Comparison of ENCODE assay signal across 8 mouse cellular contexts in genomic region chr14:54430406-54431145, GRCm38 (mm10). TPM values are rescaled to one million over a fixed set of nuclear protein-coding genes. Genes with fewer than 3 reads are reported as not detected.
DNase-seq lines count a peak whose midpoint lies in the region; ATAC-seq lines count a peak whose summit lies in the region.

No protein-coding gene starts in this region.

- peak overlapping the region; percentile 51 for H3K4me3 ChIP-seq in hindbrain, embryonic 14.5 days (replicated peaks; ENCODE audit: low read length)
- peak overlapping the region; percentile 51 for H3K4me3 ChIP-seq in midbrain, embryonic 15.5 days

- H3K9me3 ChIP-seq in hindbrain, embryonic 14.5 days (ENCODE audit: control insufficient read depth, low read length) = no peaks in the 10 kb centered on the region
- no peaks in the 10 kb centered on the region for H3K9me3 ChIP-seq in midbrain, embryonic 15.5 days

- H3K27ac ChIP-seq in hindbrain, embryonic 14.5 days = peak overlapping the region; percentile 84
- peak overlapping the region; percentile 83 for H3K27ac ChIP-seq in midbrain, embryonic 15.5 days

- DNase-seq in heart, adult 11 months = peak; percentile 90
- DNase-seq in heart, adult 8-10 months (ENCODE audit: low spot score) = no peak
- peak; percentile 54 for DNase-seq in embryo, embryonic 11 days
- DNase-seq in hindbrain, embryonic 14.5 days (ENCODE audit: low spot score) = no peak
- no peak for DNase-seq in cerebellum, adult 9-10 months
- DNase-seq in thymus, postnatal 4 days = no peak

- H3K9ac ChIP-seq in hindbrain, embryonic 14.5 days = peak overlapping the region; percentile 81
- H3K9ac ChIP-seq in midbrain, embryonic 15.5 days = peak overlapping the region; percentile 47

- peak overlapping the region; percentile 60 for H3K4me2 ChIP-seq in hindbrain, embryonic 14.5 days (replicated peaks)
- peak overlapping the region; percentile 70 for H3K4me2 ChIP-seq in midbrain, embryonic 15.5 days

- H3K36me3 ChIP-seq in hindbrain, embryonic 14.5 days (replicated peaks; ENCODE audit: control insufficient read depth, insufficient read depth) = peaks cover 13% of the 10 kb centered on the region; the same call in 1 of the 2 replicates
- 0 out of 2 replicates have a peak, but pooled peaks cover 9% of the 10 kb centered on the region for H3K36me3 ChIP-seq in midbrain, embryonic 15.5 days (replicated peaks)

- WGBS in hindbrain, embryonic 14.5 days = 1% methylated on average over 18 of the region's 18 CpGs
- 4% methylated on average over 18 of the region's 18 CpGs for WGBS in midbrain, embryonic 15.5 days

- ATAC-seq in hindbrain, embryonic 14.5 days (ENCODE audit: low FRiP score) = no peak
- ATAC-seq in midbrain, embryonic 15.5 days (replicated peaks) = no peak
- no peak for ATAC-seq in inflammation-experienced regulatory T-cells, adult 6 months

- peaks cover 9% of the 10 kb centered on the region for H3K27me3 ChIP-seq in hindbrain, embryonic 14.5 days (ENCODE audit: control insufficient read depth, insufficient read depth, low read length)
- no peaks in the 10 kb centered on the region for H3K27me3 ChIP-seq in midbrain, embryonic 15.5 days (replicated peaks)

- H3K4me1 ChIP-seq in hindbrain, embryonic 14.5 days (replicated peaks; ENCODE audit: control insufficient read depth, insufficient read depth, low read length) = peaks cover 24% of the 10 kb centered on the region
- H3K4me1 ChIP-seq in midbrain, embryonic 15.5 days = peaks cover 53% of the 10 kb centered on the region

RNA-seq across cellular contexts. Expression of gene Mmp14, which starts 0.8 kb away (rescaled TPM):
- total RNA-seq in heart, adult 8-10 months (2022) = 10 to 100 TPM in 2 of 4 experiments, 1 to 10 TPM in 2; 7.4 to 12.1 (median 9.2) TPM
- 43.6 and 47.3 TPM in 2 replicates for polyA plus RNA-seq in hindbrain, embryonic 14.5 days (2014; fragmentation: Nextera tagmentation; extraction: Ambion mirVana)
- polyA plus RNA-seq in midbrain, embryonic 15.5 days (2015; fragmentation: Nextera tagmentation; extraction: Ambion mirVana) = 45.4 and 51.0 TPM in 2 replicates
- polyA plus RNA-seq in inflammation-experienced regulatory T-cells, adult 6 months (2017; shearing (Covaris generic)) = under 1 TPM in 2 of 3 experiments, not detected in 1; 0.29 to 0.47 TPM

RNA-seq across cellular contexts. Expression of gene Mrpl52, which starts 3.9 kb away (rescaled TPM):
- 100 to 1,000 TPM; 118 to 126 (median 121) TPM for total RNA-seq in heart, adult 8-10 months (2022)
- 245 and 308 TPM in 2 replicates for polyA plus RNA-seq in hindbrain, embryonic 14.5 days (2014; fragmentation: Nextera tagmentation; extraction: Ambion mirVana)
- polyA plus RNA-seq in midbrain, embryonic 15.5 days (2015; fragmentation: Nextera tagmentation; extraction: Ambion mirVana) = 234 and 252 TPM in 2 replicates
- 100 to 1,000 TPM; 253 to 303 (median 292) TPM for polyA plus RNA-seq in inflammation-experienced regulatory T-cells, adult 6 months (2017; shearing (Covaris generic))

RNA-seq across cellular contexts. Expression of gene Slc7a7, which starts 13.0 kb away (rescaled TPM):
- 1 to 10 TPM; 3.8 to 6.4 (median 5.1) TPM for total RNA-seq in heart, adult 8-10 months (2022)
- 4.5 and 6.2 TPM in 2 replicates for polyA plus RNA-seq in hindbrain, embryonic 14.5 days (2014; fragmentation: Nextera tagmentation; extraction: Ambion mirVana)
- 4.7 and 4.9 TPM in 2 replicates for polyA plus RNA-seq in midbrain, embryonic 15.5 days (2015; fragmentation: Nextera tagmentation; extraction: Ambion mirVana)
- 1 to 10 TPM in 1 of 3 experiments, under 1 TPM in 2; 0.42 to 2.5 (median 0.49) TPM for polyA plus RNA-seq in inflammation-experienced regulatory T-cells, adult 6 months (2017; shearing (Covaris generic))

RNA-seq across cellular contexts. Expression of gene Lrp10, which starts 33.4 kb away (rescaled TPM):
- total RNA-seq in heart, adult 8-10 months (2022) = 10 to 100 TPM; 45.5 to 62.2 (median 50.7) TPM
- 29.2 and 30.8 TPM in 2 replicates for polyA plus RNA-seq in hindbrain, embryonic 14.5 days (2014; fragmentation: Nextera tagmentation; extraction: Ambion mirVana)
- polyA plus RNA-seq in midbrain, embryonic 15.5 days (2015; fragmentation: Nextera tagmentation; extraction: Ambion mirVana) = 28.9 and 31.4 TPM in 2 replicates
- 10 to 100 TPM; 52.5 to 66.4 (median 63.3) TPM for polyA plus RNA-seq in inflammation-experienced regulatory T-cells, adult 6 months (2017; shearing (Covaris generic))

RNA-seq across cellular contexts. Expression of gene Rem2, which starts 45.3 kb away (rescaled TPM):
- total RNA-seq in heart, adult 8-10 months (2022) = not detected
- 32.5 and 41.1 TPM in 2 replicates for polyA plus RNA-seq in hindbrain, embryonic 14.5 days (2014; fragmentation: Nextera tagmentation; extraction: Ambion mirVana)
- polyA plus RNA-seq in midbrain, embryonic 15.5 days (2015; fragmentation: Nextera tagmentation; extraction: Ambion mirVana) = 45.2 and 47.1 TPM in 2 replicates
- polyA plus RNA-seq in inflammation-experienced regulatory T-cells, adult 6 months (2017; shearing (Covaris generic)) = under 1 TPM; 0.50 to 0.58 (median 0.57) TPM

Comparison
In these comparisons a context has a peak if more than half of its experiments do, and no peak if none do; other contexts are left out.
1. DNase-seq: peak in heart, adult 11 months (single experiment) and embryo, embryonic 11 days (single experiment); none in heart, adult 8-10 months (single experiment), hindbrain, embryonic 14.5 days (single experiment), cerebellum, adult 9-10 months (single experiment) and thymus, postnatal 4 days (single experiment).
2. RNA of gene Mmp14, which starts 0.8 kb away (polyA plus RNA-seq): 45.4 to 51.0 TPM in midbrain, embryonic 15.5 days and 43.6 to 47.3 TPM in hindbrain, embryonic 14.5 days; 0.29 to 0.47 TPM in inflammation-experienced regulatory T-cells, adult 6 months; every median in the first group is over 10 times any median in the second.